In genomic region chr1:52951146-52951868, GRCm38 (mm10) we compare ENCODE assay signal across 10 mouse cellular contexts.
DNase-seq lines count a peak whose midpoint lies in the region; ATAC-seq lines count a peak whose summit lies in the region.
"Had no signal": no experiment of that assay in that cellular context is flagged by ENCODE, and none has a peak within 500 bp of the region (broad histone marks: within the 10 kb centered on the region; RNA-seq: fewer than 3 reads in every experiment).

No protein-coding gene starts in this region.

- peak overlapping the region; percentile 26; the same call in 1 of the 2 replicates for H3K4me2 ChIP-seq in liver, embryonic 13.5 days

- peak; percentile 69 for ATAC-seq in liver, embryonic 13.5 days (ENCODE audit: low read depth)

- no peak overlapping the region for H3K4me3 ChIP-seq in liver, embryonic 13.5 days (replicated peaks)

- WGBS in liver, embryonic 13.5 days (ENCODE audit: insufficient replicate concordance): 12% methylated on average over 5 of the region's 5 CpGs

- H3K27me3 ChIP-seq in liver, embryonic 13.5 days: peaks cover 15% of the 10 kb centered on the region
- H3K27me3 ChIP-seq: neural tube, embryonic 12.5 days had no signal

- DNase-seq in heart, adult 11 months: peak; percentile 73
- DNase-seq in heart, adult 8-10 months (ENCODE audit: low spot score): no peak
- DNase-seq in 416B (ENCODE audit: low read depth): peak; percentile 57
- DNase-seq in cerebellum, adult 9-10 months: peak; percentile 51
- DNase-seq in liver, embryonic 13.5 days: no peak
- DNase-seq in testis, postnatal 14 days (ENCODE audit: low spot score): no peak
- no peak for DNase-seq in Muller cell, postnatal 12 days (ENCODE audit: inconsistent ontology term)
- DNase-seq in heart, postnatal 10 days: no peak
- DNase-seq: thymus, adult 2 months had no signal

- no peaks in the 10 kb centered on the region for H3K9me3 ChIP-seq in liver, embryonic 13.5 days (replicated peaks)
- H3K9me3 ChIP-seq: neural tube, embryonic 12.5 days had no signal

- H3K4me1 ChIP-seq in liver, embryonic 13.5 days (replicated peaks): peaks cover 10% of the 10 kb centered on the region; the same call in 1 of the 2 replicates

- no peak overlapping the region for H3K9ac ChIP-seq in liver, embryonic 13.5 days
- H3K9ac ChIP-seq: neural tube, embryonic 12.5 days had no signal

- H3K27ac ChIP-seq in liver, embryonic 13.5 days: no peak overlapping the region; the same call in 1 of the 2 replicates
- H3K27ac ChIP-seq: neural tube, embryonic 12.5 days had no signal

- no peaks in the 10 kb centered on the region for H3K36me3 ChIP-seq in liver, embryonic 13.5 days
- H3K36me3 ChIP-seq: neural tube, embryonic 12.5 days had no signal

- intact Hi-C loops in heart, postnatal 10 days (cut with DNase I): loop anchor here (5.0 to 10.0 kb wide), 2 partner anchors 81 to 197 kb away; no protein-coding TSS in a partner anchor

Comparison
In these comparisons a context has a peak if more than half of its experiments do, and no peak if none do; other contexts are left out.
1. DNase-seq: peak in heart, adult 11 months (single experiment), 416B (single experiment) and cerebellum, adult 9-10 months (single experiment); none in heart, adult 8-10 months (single experiment), liver, embryonic 13.5 days (single experiment), testis, postnatal 14 days (single experiment), Muller cell, postnatal 12 days (single experiment) and heart, postnatal 10 days (0 of 2).